Mouse (Mus musculus): ENCODE results near the gene Gm7356. TPM values are rescaled to one million over a fixed set of nuclear protein-coding genes. Genes with fewer than 3 reads are reported as not detected.
"Not testable (repeated sequence)": the region's sequence is repeated elsewhere in the genome, so short reads cannot be mapped to it uniquely, and the experiment has no call there.

Gene Gm7356
- polyA plus RNA-seq, 1 experiment from 2014 or later, result not detected

GRCm38 (mm10) chr17:13958129-13958528, 45.4 kb downstream of the Gm7356 start:
- H3K9ac ChIP-seq (replicated peaks); H3K4me3 ChIP-seq (ENCODE audit: low read depth, low read length); H3K4me2 ChIP-seq (ENCODE audit: low read depth, low read length); H3K27me3 ChIP-seq (ENCODE audit: insufficient read depth, low read length); H3K36me3 ChIP-seq (replicated peaks; ENCODE audit: insufficient read depth, low read length); DNase-seq; H3K9me3 ChIP-seq (ENCODE audit: low read length); ATAC-seq; H3K4me1 ChIP-seq (ENCODE audit: insufficient read depth); H3K27ac ChIP-seq (ENCODE audit: low read depth): not testable (repeated sequence)
- 56% methylated on average over 1 of the region's 2 CpGs for WGBS (ENCODE audit: insufficient replicate concordance)

GRCm38 (mm10) chr17:13951570-13951969, 51.9 kb downstream of the Gm7356 start:
- H3K9ac ChIP-seq (replicated peaks); H3K4me2 ChIP-seq (ENCODE audit: low read depth, low read length); H3K36me3 ChIP-seq (replicated peaks; ENCODE audit: insufficient read depth, low read length); ATAC-seq; H3K4me3 ChIP-seq (ENCODE audit: low read depth, low read length); H3K4me1 ChIP-seq (ENCODE audit: insufficient read depth); H3K27me3 ChIP-seq (ENCODE audit: insufficient read depth, low read length); DNase-seq; H3K27ac ChIP-seq (ENCODE audit: low read depth); H3K9me3 ChIP-seq (ENCODE audit: low read length): not testable (repeated sequence)
- WGBS (ENCODE audit: insufficient replicate concordance), result 63% methylated on average over 1 of the region's 1 CpGs

Other genes starting within 250 kb of the Gm7356 start
- gene Afdn, start 243.2 kb downstream of the Gm7356 start, polyA plus RNA-seq (2015; fragmentation: Nextera tagmentation; extraction: Ambion mirVana), result 20.6 and 25.0 TPM in 2 replicates
- gene Tcte2, start 241.9 kb downstream of the Gm7356 start, polyA plus RNA-seq (2015; fragmentation: Nextera tagmentation; extraction: Ambion mirVana), result 0.42 and 0.45 TPM in 2 replicates
- gene Gm7168, start 55.3 kb downstream of the Gm7356 start, polyA plus RNA-seq (2015; fragmentation: Nextera tagmentation; extraction: Ambion mirVana), result not detected in 2 replicates
- not detected in 2 replicates for gene Gm7358, start 55.8 kb upstream of the Gm7356 start, polyA plus RNA-seq (2015; fragmentation: Nextera tagmentation; extraction: Ambion mirVana)
- 2.4 and 3.4 TPM in 2 replicates for gene Dact2, start 200.6 kb upstream of the Gm7356 start, polyA plus RNA-seq (2015; fragmentation: Nextera tagmentation; extraction: Ambion mirVana)

All from liver, postnatal 0 days (tissue).